Mouse (Mus musculus): ENCODE data around the gene Rpl27a. TPM values are rescaled to one million over a fixed set of nuclear protein-coding genes. Genes with fewer than 3 reads are reported as not detected.

Gene Rpl27a
- polyA plus RNA-seq, 1 experiment from 2014 or later, result 110 TPM

DNA sequence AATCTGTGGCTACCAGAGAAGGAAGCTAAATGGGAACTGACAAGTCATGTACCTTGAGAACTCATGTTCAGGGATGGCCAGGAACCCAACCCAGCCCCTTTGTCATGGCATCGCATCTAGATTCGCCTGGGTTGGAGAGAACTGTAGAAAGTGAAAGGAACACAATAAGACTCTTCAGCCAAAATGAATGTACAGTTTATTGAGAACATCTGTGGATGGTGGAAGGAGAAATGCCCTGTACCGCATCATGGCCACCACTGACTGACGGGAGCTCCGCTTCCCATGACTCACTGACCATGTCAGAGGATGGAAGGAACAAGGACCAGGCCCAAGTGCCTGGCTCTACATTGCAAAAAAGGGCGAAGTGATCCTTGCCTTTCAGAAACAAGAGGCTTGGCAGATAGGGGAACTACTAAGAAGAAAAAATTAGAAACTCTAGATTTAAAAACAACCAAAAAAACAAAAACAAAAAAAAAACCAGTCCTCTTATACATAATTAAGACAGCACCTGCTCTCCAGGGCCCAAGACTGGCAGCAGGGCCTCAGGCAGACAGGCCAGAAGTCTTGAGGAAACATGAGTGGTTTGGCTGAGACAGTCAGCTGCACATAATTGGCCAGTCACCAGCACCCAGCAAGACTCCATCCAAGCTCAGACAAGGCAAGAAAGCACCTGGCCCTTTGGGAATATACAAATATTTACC lies 4.9 kb downstream of the Rpl27a start:
- no peak overlapping the region for H3K9ac ChIP-seq (replicated peaks; ENCODE audit: low read depth)
- 62% methylated on average over 6 of the region's 6 CpGs for WGBS
- H3K4me2 ChIP-seq (replicated peaks; ENCODE audit: low read depth, low read length), result no peak overlapping the region
- TF ChIP-seq CTCF (IDR thresholded peaks at IDR 0.05) (no peak), EP300 (IDR thresholded peaks at IDR 0.05) (no peak)
- no peaks in the 10 kb centered on the region for H3K27me3 ChIP-seq (replicated peaks; ENCODE audit: insufficient read depth, low read length)
- no peak overlapping the region for H3K4me3 ChIP-seq (ENCODE audit: low read depth, low read length)
- H3K4me1 ChIP-seq (ENCODE audit: insufficient read depth, low read depth, low read length), result no peaks in the 10 kb centered on the region; the same call in 1 of the 2 replicates
- H3K36me3 ChIP-seq (ENCODE audit: insufficient read depth, low read length), result peaks cover 31% of the 10 kb centered on the region; the same call in 1 of the 2 replicates
- no peak for DNase-seq (ENCODE audit: low spot score)
- no peaks in the 10 kb centered on the region for H3K9me3 ChIP-seq (ENCODE audit: low read length)
- no peak for ATAC-seq
- H3K27ac ChIP-seq (ENCODE audit: low read length), result peak overlapping the region; percentile 1; the same call in 1 of the 2 replicates

GRCm38 (mm10) chr7:109524442-109524744 lies 5.4 kb downstream of the Rpl27a start:
- no peak for ATAC-seq
- Histone ChIP-seq H3K9me3 (ENCODE audit: low read length) (no peaks in the 10 kb centered on the region), H3K4me3 (ENCODE audit: low read depth, low read length) (no peak overlapping the region), H3K4me2 (replicated peaks; ENCODE audit: low read depth, low read length) (no peak overlapping the region), H3K27ac (ENCODE audit: low read length) (peak overlapping the region; percentile 1; the same call in 1 of the 2 replicates), H3K27me3 (replicated peaks; ENCODE audit: insufficient read depth, low read length) (no peaks in the 10 kb centered on the region), H3K36me3 (ENCODE audit: insufficient read depth, low read length) (peaks cover 31% of the 10 kb centered on the region; the same call in 1 of the 2 replicates), H3K4me1 (ENCODE audit: insufficient read depth, low read depth, low read length) (no peaks in the 10 kb centered on the region; the same call in 1 of the 2 replicates), H3K9ac (replicated peaks; ENCODE audit: low read depth) (no peak overlapping the region)
- DNase-seq (ENCODE audit: low spot score), result no peak
- no peak for TF ChIP-seq EP300 (IDR thresholded peaks at IDR 0.05)
- no peak for TF ChIP-seq CTCF (IDR thresholded peaks at IDR 0.05)

- WGBS, result 54% methylated on average over 3 of the region's 3 CpGs
- TF ChIP-seq EP300 (IDR thresholded peaks at IDR 0.05) (0 out of 2 replicates have a peak, but pooled peaks have one; percentile 14), CTCF (IDR thresholded peaks at IDR 0.05) (no peak)
- DNase-seq (ENCODE audit: low spot score) (peak; percentile 66), ATAC-seq (0 out of 2 replicates have a peak, but pooled peaks have one; percentile 25)
- H3K4me2 ChIP-seq (replicated peaks; ENCODE audit: low read depth, low read length), result no peak overlapping the region
- 0 out of 2 replicates have a peak overlapping the region, but pooled peaks have one; percentile 38 for H3K27ac ChIP-seq (ENCODE audit: low read length)
- H3K27me3 ChIP-seq (replicated peaks; ENCODE audit: insufficient read depth, low read length), result no peaks in the 10 kb centered on the region
- no peaks in the 10 kb centered on the region for H3K9me3 ChIP-seq (ENCODE audit: low read length)
- H3K36me3 ChIP-seq (ENCODE audit: insufficient read depth, low read length), result peaks cover 35% of the 10 kb centered on the region; the same call in 1 of the 2 replicates
- H3K4me3 ChIP-seq (ENCODE audit: low read depth, low read length), result no peak overlapping the region
- H3K9ac ChIP-seq (replicated peaks; ENCODE audit: low read depth), result no peak overlapping the region
- no peaks in the 10 kb centered on the region; the same call in 1 of the 2 replicates for H3K4me1 ChIP-seq (ENCODE audit: insufficient read depth, low read depth, low read length)
These were observed 5.8 kb downstream of the Rpl27a start for GRCm38 (mm10) chr7:109524763-109525162.

DNA sequence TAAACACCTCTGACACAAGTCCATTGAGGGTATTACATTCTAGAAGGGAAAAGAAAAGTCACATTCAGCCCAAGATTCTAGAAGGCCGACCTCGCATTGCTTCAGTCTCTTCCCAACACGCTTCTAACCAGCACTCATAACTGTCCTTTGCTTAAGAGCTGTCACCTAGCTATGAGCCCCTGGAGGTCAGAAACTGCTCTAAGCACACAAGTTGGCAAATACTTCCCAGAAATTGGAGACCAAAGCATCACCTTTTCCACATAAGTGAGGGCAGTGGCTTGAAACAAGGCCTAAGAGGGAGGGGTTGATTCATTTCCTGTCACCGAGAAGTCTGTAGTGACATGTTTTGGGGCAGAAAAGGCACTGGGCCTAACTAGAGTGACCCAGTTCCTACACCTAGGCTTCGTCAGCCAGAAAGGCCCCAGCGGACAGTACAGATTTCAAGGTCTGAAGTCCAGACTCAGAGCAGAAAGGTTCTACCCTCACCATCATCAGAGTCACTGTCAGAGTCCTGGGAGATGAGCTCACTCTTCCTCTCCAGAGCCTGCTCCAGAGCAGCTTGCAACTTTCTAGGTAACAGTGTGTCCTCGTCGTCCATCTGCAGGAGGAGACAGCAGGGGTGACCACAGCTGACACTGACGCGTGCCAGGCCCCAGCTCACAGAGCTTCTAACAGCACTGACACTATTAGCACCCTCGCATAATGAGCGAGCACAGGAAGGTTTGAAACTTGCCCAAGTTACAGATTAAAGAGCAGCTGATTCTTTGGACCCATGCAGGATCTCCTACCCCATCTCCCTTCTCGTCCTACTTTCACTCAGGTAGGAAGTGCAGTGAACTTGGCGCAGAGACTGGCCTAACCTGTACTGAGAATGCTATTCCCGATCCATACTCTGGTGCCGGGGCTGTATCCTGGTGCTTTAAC lies 7.1 kb downstream of the Rpl27a start:
- Histone ChIP-seq H3K27ac (ENCODE audit: low read length) (peak overlapping the region; percentile 38; the same call in 1 of the 2 replicates), H3K36me3 (ENCODE audit: insufficient read depth, low read length) (peaks cover 47% of the 10 kb centered on the region; the same call in 1 of the 2 replicates)
- no peak for DNase-seq (ENCODE audit: low spot score)

GRCm38 (mm10) chr7:109527536-109527935 lies 8.6 kb downstream of the Rpl27a start:
- DNase-seq (ENCODE audit: low spot score) (no peak), ATAC-seq (no peak)
- Histone ChIP-seq H3K36me3 (ENCODE audit: insufficient read depth, low read length) (peaks cover 48% of the 10 kb centered on the region; the same call in 1 of the 2 replicates), H3K4me1 (ENCODE audit: insufficient read depth, low read depth, low read length) (peaks cover 4% of the 10 kb centered on the region), H3K9ac (replicated peaks; ENCODE audit: low read depth) (no peak overlapping the region), H3K27me3 (replicated peaks; ENCODE audit: insufficient read depth, low read length) (no peaks in the 10 kb centered on the region), H3K27ac (ENCODE audit: low read length) (no peak overlapping the region), H3K9me3 (ENCODE audit: low read length) (no peaks in the 10 kb centered on the region), H3K4me2 (replicated peaks; ENCODE audit: low read depth, low read length) (no peak overlapping the region), H3K4me3 (ENCODE audit: low read depth, low read length) (no peak overlapping the region)
- TF ChIP-seq EP300 (IDR thresholded peaks at IDR 0.05) (no peak), CTCF (IDR thresholded peaks at IDR 0.05) (no peak)
- WGBS, result 57% methylated on average over 3 of the region's 3 CpGs

More for the DNA sequence above, 7.1 kb downstream of the Rpl27a start:
- peaks cover 4% of the 10 kb centered on the region for H3K4me1 ChIP-seq (ENCODE audit: insufficient read depth, low read depth, low read length)
- H3K4me2 ChIP-seq (replicated peaks; ENCODE audit: low read depth, low read length), result no peak overlapping the region
- TF ChIP-seq EP300 (IDR thresholded peaks at IDR 0.05) (no peak), CTCF (IDR thresholded peaks at IDR 0.05) (no peak)
- H3K4me3 ChIP-seq (ENCODE audit: low read depth, low read length), result no peak overlapping the region
- H3K27me3 ChIP-seq (replicated peaks; ENCODE audit: insufficient read depth, low read length), result no peaks in the 10 kb centered on the region
- no peaks in the 10 kb centered on the region for H3K9me3 ChIP-seq (ENCODE audit: low read length)
- WGBS, result 71% methylated on average over 16 of the region's 16 CpGs
- no peak overlapping the region for H3K9ac ChIP-seq (replicated peaks; ENCODE audit: low read depth)
- ATAC-seq, result no peak

DNA sequence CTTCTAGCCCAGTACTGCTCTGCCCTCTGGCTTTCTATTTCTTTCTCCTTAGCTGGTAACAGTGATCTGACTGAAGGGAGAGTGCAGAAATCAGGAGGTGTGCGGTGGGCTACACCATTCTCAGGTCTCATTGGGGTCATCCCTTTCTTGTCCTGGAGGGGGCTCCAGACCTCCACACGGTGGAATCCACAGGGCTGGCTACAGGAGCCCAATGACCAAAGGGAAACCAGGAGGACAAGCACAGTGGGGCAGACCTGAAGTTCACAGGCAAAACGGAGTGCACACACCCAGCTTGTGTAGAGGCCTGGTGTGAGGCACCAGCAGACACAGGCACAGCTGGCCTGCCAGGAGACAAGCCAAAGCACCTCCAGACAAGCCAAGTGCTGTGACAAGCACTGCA lies 9.4 kb downstream of the Rpl27a start:
- TF ChIP-seq CTCF (IDR thresholded peaks at IDR 0.05), result peak; percentile 84
- no peak for TF ChIP-seq EP300 (IDR thresholded peaks at IDR 0.05)
- Histone ChIP-seq H3K4me2 (replicated peaks; ENCODE audit: low read depth, low read length) (no peak overlapping the region), H3K4me3 (ENCODE audit: low read depth, low read length) (no peak overlapping the region), H3K27ac (ENCODE audit: low read length) (no peak overlapping the region), H3K36me3 (ENCODE audit: insufficient read depth, low read length) (peaks cover 40% of the 10 kb centered on the region; the same call in 1 of the 2 replicates), H3K27me3 (replicated peaks; ENCODE audit: insufficient read depth, low read length) (no peaks in the 10 kb centered on the region), H3K4me1 (ENCODE audit: insufficient read depth, low read depth, low read length) (peaks cover 4% of the 10 kb centered on the region), H3K9ac (replicated peaks; ENCODE audit: low read depth) (no peak overlapping the region), H3K9me3 (ENCODE audit: low read length) (no peaks in the 10 kb centered on the region)
- 15% methylated on average over 3 of the region's 3 CpGs for WGBS
- ATAC-seq (peak; percentile 74), DNase-seq (ENCODE audit: low spot score) (peak; percentile 68)

Data from lung, postnatal 0 days (tissue).